Mouse (Mus musculus): ENCODE data around the gene Tango6.
"Not testable (repeated sequence)": the region's sequence is repeated elsewhere in the genome, so short reads cannot be mapped to it uniquely, and the experiment has no call there.

Tango6 gene

DNA sequence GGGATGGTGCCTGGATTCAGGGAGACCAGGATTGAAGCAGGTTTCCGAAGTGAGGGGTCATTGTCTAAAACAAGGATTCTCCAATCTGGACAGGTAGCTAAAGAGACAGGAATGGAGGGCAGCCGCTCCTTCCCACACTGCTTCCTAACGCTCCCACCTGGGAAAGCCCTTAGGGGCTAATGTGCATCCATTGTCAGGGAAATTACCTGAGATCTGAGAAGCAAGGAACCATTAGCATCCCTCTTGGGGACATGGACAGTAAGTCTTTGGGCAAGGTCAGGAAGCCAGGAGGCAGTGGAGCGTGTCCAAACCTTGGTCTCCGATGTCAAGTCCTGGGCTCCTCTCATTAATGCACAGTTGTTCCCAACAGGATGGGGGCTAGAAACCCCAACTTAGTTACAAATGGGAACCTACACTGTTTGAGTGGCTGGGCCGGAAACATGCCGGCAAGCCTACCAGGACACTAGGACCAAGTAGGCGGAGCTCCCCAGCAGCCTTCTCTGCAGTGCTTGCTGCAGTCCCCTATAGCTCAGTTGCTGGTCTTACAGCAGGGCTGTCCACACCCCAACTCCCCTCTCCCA, 189.7 kb downstream of the Tango6 start:
- no peak for DNase-seq (ENCODE audit: low read depth, low spot score)

DNA sequence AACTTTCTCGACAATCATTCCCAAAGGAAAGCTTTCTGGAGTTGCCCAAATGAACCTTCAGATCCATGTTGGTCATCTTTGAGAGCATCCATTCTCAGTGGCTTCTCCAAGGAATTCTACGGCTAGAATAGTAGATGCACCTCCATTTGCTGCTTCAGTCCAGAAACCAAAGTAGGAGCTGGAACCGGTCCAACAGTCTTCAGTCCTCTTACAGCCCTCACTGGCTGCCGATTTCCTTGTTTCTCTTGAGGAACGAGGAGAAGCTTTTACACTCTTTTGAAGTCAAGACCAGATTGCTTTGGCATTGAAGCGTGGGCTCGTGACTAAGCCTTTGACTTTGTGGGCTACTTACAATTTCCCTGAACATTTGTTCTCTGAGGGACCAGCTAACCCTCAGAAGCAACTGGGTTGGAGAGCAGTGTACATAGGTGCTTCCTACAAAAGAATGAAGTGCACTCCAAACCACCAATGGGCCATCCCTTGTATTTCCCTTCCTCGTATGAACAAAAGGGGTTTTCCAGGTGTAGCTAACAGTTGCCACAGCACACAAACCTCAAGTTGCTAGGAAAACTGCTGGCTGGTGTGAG, 197.3 kb downstream of the Tango6 start:
- DNase-seq (ENCODE audit: low read depth, low spot score): no peak

DNA sequence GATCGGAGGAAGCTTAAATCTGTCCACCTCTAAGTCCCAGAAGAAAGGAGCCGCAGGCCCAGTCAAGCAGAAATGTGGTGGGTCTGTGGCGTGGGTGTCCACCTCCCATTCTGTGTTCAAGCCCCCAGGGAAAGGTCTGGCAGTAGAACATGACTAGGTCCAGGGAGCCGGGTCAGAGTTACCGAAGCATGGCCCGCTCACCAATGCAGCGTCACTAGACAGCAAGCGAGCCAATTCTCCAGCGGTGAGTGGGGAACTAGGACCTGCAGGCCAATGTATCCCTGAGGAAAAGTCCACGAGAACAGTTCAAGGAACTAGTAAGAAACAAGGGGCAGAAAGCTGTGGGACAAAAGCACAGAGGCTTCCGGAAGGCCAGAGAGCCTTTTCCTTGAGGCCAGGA, 201.2 kb downstream of the Tango6 start:
- DNase-seq (ENCODE audit: low read depth, low spot score): not testable (repeated sequence)

DNA sequence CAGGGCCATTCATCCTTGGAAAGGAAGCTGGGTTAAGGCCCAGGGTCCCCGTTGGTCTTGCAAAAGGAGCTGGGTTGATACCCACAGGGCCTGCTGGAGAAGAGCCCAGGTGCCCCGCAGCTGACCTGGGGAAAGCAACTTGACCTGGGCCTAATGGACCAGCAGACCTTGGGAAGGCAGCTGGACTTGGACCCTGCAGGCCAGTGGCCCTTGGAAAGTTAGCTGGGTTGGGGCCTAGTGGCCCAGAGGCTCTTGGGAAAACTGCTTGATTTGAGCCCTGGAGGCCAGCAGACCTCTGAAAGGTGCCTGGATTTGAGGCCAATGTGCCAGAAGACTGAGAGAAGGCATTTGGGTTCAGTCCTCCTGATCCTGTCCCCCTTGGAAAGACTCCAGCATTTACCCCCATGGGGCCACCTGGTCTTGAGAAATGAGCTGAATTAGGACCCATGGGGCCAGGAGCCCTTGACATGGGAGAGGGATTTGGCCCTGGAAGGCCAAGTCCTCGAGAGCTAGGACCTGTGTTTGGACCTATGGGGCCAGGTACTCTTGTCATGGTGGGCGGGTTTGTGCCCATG, 202.0 kb downstream of the Tango6 start:
- not testable (repeated sequence) for DNase-seq (ENCODE audit: low read depth, low spot score)

DNA sequence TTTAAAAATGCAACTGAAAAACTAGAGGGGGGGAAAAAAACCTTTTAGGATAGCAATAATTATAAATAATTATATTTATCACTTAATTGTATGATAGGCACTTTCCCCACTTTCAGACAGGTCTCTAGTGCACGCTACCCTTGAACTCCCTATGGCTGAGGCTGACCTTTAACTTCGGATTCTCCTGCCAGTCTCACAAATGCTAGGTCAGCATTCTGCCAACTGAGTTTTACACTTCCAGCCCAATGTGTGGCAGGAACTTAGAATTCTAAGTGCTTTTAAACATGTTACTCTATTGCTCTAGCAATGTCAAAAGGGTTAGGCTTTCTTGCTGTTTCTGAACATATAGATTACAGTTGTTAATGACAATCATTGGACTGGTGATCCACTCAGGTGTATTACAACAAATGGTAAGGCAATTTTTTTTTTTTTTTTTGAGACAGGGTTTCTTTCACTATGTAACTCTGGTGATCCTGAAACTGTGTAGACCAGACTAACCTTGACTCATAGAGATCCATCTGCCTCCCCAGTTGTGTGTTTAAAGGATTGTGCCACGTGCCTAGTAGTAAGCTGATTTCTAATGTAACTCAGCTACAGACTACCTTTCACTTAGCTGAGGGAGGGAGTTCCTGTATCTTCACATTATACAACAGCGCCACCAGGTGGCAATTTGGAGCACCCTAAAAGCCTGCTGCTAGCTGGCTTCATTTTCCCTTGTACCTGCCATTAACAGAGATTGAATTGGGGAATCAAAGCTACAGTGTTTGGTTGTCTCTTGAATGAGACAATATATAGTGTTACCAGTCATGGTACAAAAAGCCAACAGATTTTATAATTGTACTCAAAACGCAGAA, 204.7 kb downstream of the Tango6 start:
- DNase-seq (ENCODE audit: low read depth, low spot score): peak; percentile 83

DNA sequence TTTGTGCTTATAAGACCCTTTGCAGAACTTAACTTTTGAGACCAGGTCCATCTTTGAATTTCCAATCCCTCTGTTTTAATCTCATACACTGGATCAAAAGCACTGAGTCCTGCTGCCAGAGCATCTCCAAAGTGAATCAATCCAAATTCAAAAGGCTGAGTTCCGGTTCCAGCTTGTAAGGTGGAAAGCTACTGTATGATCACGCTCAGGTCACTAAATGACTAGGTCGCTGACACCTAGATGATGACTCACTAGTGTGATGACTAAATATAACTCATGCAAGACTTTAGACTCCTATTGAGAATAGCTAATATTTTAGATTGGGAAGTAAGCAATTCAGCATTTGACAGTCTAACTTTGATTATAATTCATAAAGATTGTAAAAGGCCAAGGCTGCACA, 205.9 kb downstream of the Tango6 start:
- DNase-seq (ENCODE audit: low read depth, low spot score): no peak

DNA sequence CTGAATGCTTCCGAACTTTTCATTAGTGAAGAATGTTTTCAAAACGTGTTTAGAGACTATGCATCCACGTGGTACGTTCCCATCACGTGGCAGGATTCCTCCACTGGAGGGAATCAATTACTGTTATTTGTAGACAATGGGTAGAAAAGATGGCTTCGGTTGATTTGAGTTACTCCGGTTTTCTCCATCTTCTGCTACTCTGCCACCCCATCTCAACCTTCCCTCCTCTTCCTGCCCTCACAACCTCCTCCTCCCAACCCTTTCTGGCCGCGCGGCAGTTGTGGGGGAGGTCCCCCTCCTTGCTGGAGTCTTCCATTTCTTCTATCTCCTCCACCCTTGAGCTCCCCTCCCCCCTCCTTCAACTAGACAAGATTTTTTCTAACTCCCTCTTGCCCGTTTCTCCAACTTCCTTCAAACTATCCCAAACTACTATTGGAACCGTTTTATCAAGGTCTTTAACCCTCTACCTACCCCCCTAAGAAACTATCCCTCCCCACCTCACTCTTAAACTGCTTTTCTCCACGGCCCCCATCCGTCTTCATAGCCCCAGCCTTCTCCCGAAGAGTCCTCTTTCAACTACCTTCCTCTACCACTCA, 209.4 kb downstream of the Tango6 start:
- peak; percentile 58 for DNase-seq (ENCODE audit: low read depth, low spot score)

DNA sequence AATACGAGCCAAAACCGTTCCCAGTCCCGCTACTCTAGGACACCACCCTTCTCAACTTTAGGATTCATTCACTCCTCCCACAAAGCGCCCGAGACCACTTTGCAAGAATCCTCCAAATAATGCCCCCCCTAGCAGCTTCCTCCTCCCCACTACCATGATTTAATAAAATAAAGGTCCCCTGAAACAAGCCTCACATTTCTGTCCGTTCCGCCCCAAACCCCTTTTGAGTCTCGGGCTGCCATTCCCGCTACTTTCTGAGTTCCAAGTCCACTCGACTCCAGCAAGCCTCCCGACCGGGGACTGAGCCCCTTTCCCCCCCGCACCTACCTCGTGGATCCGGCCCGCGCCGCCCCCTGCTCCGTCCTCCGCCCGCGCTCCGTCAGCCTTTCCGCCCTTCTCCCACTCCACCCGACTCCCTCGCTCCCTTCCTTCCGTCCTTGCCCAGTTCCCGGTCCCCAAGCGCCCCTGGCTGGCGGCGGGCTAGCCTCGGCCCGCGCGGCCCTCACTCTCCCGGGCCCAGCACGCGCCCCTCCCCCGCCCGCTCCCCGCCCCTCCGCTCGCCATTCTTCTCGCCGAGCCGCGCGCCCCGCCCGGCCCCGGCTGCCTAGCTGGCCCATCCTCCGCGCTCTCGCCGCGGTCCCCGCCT, 210.1 kb downstream of the Tango6 start:
- DNase-seq (ENCODE audit: low read depth, low spot score): peak; percentile 56

DNA sequence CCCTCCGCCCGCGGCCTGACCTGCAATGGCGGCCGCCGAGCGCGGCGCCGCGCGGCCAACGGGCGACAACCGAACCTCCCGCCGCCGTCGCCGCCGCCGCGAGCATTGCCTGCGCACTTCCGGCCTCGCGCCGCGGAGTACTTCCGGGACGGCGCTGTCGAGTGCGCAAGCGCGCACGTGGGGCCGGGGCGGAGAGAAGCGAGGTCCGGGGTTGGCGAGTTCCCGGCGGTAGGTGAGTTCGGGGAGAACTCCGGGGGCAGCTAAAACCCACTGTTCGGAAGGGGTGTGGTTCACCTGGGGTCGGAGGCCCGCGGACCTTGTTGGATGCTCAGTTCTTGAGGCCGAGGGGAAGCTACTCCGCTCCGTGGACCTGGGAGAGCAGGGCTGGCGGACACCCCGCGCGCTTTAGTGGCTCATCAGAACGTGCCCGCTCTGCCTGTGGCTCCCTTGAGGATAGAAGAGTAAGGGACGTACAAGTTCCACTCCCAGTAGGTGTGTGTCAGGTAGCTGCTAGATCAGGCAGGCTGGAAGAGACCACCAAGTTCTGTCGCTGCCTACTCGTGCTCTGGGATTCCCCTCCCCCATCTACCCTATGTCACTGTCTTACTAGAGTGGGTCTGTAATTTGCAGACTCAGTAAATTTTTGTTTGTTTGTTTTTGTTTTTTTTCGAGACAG, 210.8 kb downstream of the Tango6 start, which contains the start of gene Utp4:
Gene Utp4, plus strand, starts transcription at position 156 of the 676 bp plus-strand sequence.
- peak; percentile 93 for DNase-seq (ENCODE audit: low read depth, low spot score)

DNA sequence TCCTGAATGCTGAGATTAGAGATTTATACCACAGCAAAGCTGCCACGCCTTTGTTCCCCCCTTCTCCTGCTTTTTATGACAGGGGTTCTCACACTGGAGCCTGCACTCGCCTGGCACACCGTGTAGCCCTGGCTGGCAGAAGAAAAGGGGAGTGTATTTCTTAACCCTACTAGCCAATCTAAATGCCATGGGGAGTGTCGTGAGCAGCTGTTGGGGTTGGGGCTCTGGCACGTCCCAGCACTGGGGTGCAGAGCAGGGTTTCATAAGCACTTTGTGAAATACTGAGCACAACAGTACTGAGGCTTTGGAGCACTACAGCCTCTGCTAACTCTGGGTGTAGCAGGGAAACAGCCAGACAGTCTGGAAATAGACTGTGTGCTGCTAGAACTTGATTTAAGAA, 216.6 kb downstream of the Tango6 start:
- DNase-seq (ENCODE audit: low read depth, low spot score): no peak
